Mouse (Mus musculus): ENCODE measurements at regions not wholly inside any gene's neighbourhood (a gene's known extent, or its start where the extent isn't known, plus 50 kb on each side); places are given as distances from the start of the nearest gene placed in this dataset.

GRCm38 (mm10) chr15:38402762-38403161 lies 977.4 kb downstream of the 4930447A16Rik start:
- TF ChIP-seq CTCF (IDR thresholded peaks at IDR 0.05; ENCODE audit: borderline replicate concordance, control insufficient read depth, extremely low read depth, insufficient read depth, low read length, poor library complexity), result no peak
- TF ChIP-seq POLR2A (IDR thresholded peaks at IDR 0.05; ENCODE audit: control insufficient read depth, extremely low read depth, insufficient read depth, low read length, poor library complexity), result no peak

All from thymus, adult 2 months (tissue).